Comparison of ENCODE assay signal across 21 mouse cellular contexts in genomic region chr5:23403161-23403560, GRCm38 (mm10). TPM values are rescaled to one million over a fixed set of nuclear protein-coding genes. Genes with fewer than 3 reads are reported as not detected.
DNase-seq lines count a peak whose midpoint lies in the region; ATAC-seq and TF ChIP-seq lines count a peak whose summit lies in the region.
"Had no signal": no experiment of that assay in that cellular context is flagged by ENCODE, and none has a peak within 500 bp of the region (broad histone marks: within the 10 kb centered on the region; RNA-seq: fewer than 3 reads in every experiment).

No protein-coding gene starts in this region.

- H3K4me3 ChIP-seq in limb, embryonic 15.5 days: no peak overlapping the region
- H3K4me3 ChIP-seq in limb, embryonic 10.5 days: no peak overlapping the region
- H3K4me3 ChIP-seq in midbrain, embryonic 12.5 days: no peak overlapping the region
- no peak overlapping the region for H3K4me3 ChIP-seq in midbrain, embryonic 15.5 days
- no peak overlapping the region for H3K4me3 ChIP-seq in intestine, embryonic 15.5 days (replicated peaks)
- H3K4me3 ChIP-seq in stomach, postnatal 0 days (ENCODE audit: low read depth, low read length): no peak overlapping the region
- H3K4me3 ChIP-seq: embryonic facial prominence, embryonic 15.5 days; forebrain, embryonic 10.5 days; heart, embryonic 13.5 days; neural tube, embryonic 13.5 days had no signal

- DNase-seq in limb, embryonic 10.5 days (ENCODE audit: low spot score): no peak
- DNase-seq in stomach, postnatal 0 days (ENCODE audit: low spot score): no peak
- DNase-seq in frontal cortex, postnatal 10 days (ENCODE audit: low spot score in 2 of 2): no peak
- DNase-seq: adrenal gland, postnatal 14 days; cerebellum, postnatal 14 days; heart, adult 18-20 months; heart, postnatal 36 days; kidney, adult 2 months; kidney, postnatal 14 days; lung, postnatal 10 days had no signal

- no peak for TF ChIP-seq CTCF in stomach, postnatal 0 days (IDR thresholded peaks at IDR 0.05; ENCODE audit: low read depth)

- H3K27me3 ChIP-seq in limb, embryonic 15.5 days: no peaks in the 10 kb centered on the region
- no peaks in the 10 kb centered on the region for H3K27me3 ChIP-seq in limb, embryonic 10.5 days (ENCODE audit: low read depth, poor library complexity, severe bottlenecking)
- H3K27me3 ChIP-seq in midbrain, embryonic 12.5 days: no peaks in the 10 kb centered on the region
- no peaks in the 10 kb centered on the region for H3K27me3 ChIP-seq in midbrain, embryonic 15.5 days (replicated peaks)
- no peaks in the 10 kb centered on the region for H3K27me3 ChIP-seq in intestine, embryonic 15.5 days (replicated peaks)
- H3K27me3 ChIP-seq in stomach, postnatal 0 days (ENCODE audit: control insufficient read depth, insufficient read depth, low read length): no peaks in the 10 kb centered on the region
- H3K27me3 ChIP-seq: embryonic facial prominence, embryonic 15.5 days; heart, embryonic 13.5 days; neural tube, embryonic 13.5 days had no signal

- 62% methylated on average over 11 of the region's 11 CpGs for WGBS in limb, embryonic 15.5 days
- 56% methylated on average over 11 of the region's 11 CpGs for WGBS in limb, embryonic 10.5 days
- 63% methylated on average over 11 of the region's 11 CpGs for WGBS in midbrain, embryonic 12.5 days
- WGBS in midbrain, embryonic 15.5 days: 64% methylated on average over 11 of the region's 11 CpGs
- 60% methylated on average over 11 of the region's 11 CpGs for WGBS in intestine, embryonic 15.5 days
- WGBS in stomach, postnatal 0 days: 53% methylated on average over 11 of the region's 11 CpGs

- H3K27ac ChIP-seq in limb, embryonic 15.5 days: 0 out of 2 replicates have a peak overlapping the region, but pooled peaks have one; percentile 38
- no peak overlapping the region for H3K27ac ChIP-seq in limb, embryonic 10.5 days
- 0 out of 2 replicates have a peak overlapping the region, but pooled peaks have one; percentile 10 for H3K27ac ChIP-seq in midbrain, embryonic 12.5 days (replicated peaks)
- no peak overlapping the region for H3K27ac ChIP-seq in midbrain, embryonic 15.5 days
- H3K27ac ChIP-seq in intestine, embryonic 15.5 days: no peak overlapping the region
- H3K27ac ChIP-seq in stomach, postnatal 0 days (replicated peaks): peak overlapping the region; percentile 77
- H3K27ac ChIP-seq: embryonic facial prominence, embryonic 15.5 days; forebrain, embryonic 10.5 days; heart, embryonic 13.5 days; hindbrain, embryonic 14.5 days; neural tube, embryonic 13.5 days had no signal

- H3K4me2 ChIP-seq in limb, embryonic 15.5 days: no peak overlapping the region
- H3K4me2 ChIP-seq in midbrain, embryonic 12.5 days (replicated peaks): no peak overlapping the region
- no peak overlapping the region for H3K4me2 ChIP-seq in midbrain, embryonic 15.5 days
- no peak overlapping the region for H3K4me2 ChIP-seq in intestine, embryonic 15.5 days (replicated peaks)
- H3K4me2 ChIP-seq in stomach, postnatal 0 days (replicated peaks; ENCODE audit: low read depth): no peak overlapping the region; the same call in 1 of the 2 replicates
- H3K4me2 ChIP-seq: embryonic facial prominence, embryonic 15.5 days; heart, embryonic 13.5 days; hindbrain, embryonic 14.5 days; liver, embryonic 11.5 days; midbrain, embryonic 11.5 days; neural tube, embryonic 13.5 days had no signal

- no peak overlapping the region for H3K9ac ChIP-seq in limb, embryonic 15.5 days
- no peak overlapping the region for H3K9ac ChIP-seq in midbrain, embryonic 12.5 days (replicated peaks)
- no peak overlapping the region for H3K9ac ChIP-seq in midbrain, embryonic 15.5 days
- no peak overlapping the region for H3K9ac ChIP-seq in intestine, embryonic 15.5 days
- no peak overlapping the region for H3K9ac ChIP-seq in stomach, postnatal 0 days (ENCODE audit: low read length)
- H3K9ac ChIP-seq: embryonic facial prominence, embryonic 15.5 days; heart, embryonic 13.5 days; hindbrain, embryonic 14.5 days; neural tube, embryonic 13.5 days had no signal

- peaks cover 30% of the 10 kb centered on the region for H3K36me3 ChIP-seq in limb, embryonic 15.5 days
- peaks cover 56% of the 10 kb centered on the region for H3K36me3 ChIP-seq in limb, embryonic 10.5 days
- peaks cover 25% of the 10 kb centered on the region for H3K36me3 ChIP-seq in midbrain, embryonic 12.5 days
- no peaks in the 10 kb centered on the region for H3K36me3 ChIP-seq in midbrain, embryonic 15.5 days (replicated peaks)
- H3K36me3 ChIP-seq in intestine, embryonic 15.5 days: peaks cover 18% of the 10 kb centered on the region; the same call in 1 of the 2 replicates
- H3K36me3 ChIP-seq in stomach, postnatal 0 days (ENCODE audit: control insufficient read depth, insufficient read depth, low read length): no peaks in the 10 kb centered on the region

- ATAC-seq in limb, embryonic 15.5 days (ENCODE audit: insufficient number of reproducible peaks, low FRiP score, low TSS enrichment, low read depth): no peak
- no peak for ATAC-seq in midbrain, embryonic 12.5 days (ENCODE audit: low FRiP score, low read depth)
- no peak for ATAC-seq in midbrain, embryonic 15.5 days (replicated peaks)
- peak; percentile 57; the same call in 1 of the 2 replicates for ATAC-seq in intestine, embryonic 15.5 days
- peak; percentile 58; the same call in 1 of the 2 replicates for ATAC-seq in stomach, postnatal 0 days (ENCODE audit: low FRiP score, low TSS enrichment)

- peaks cover 6% of the 10 kb centered on the region for H3K4me1 ChIP-seq in limb, embryonic 15.5 days
- no peaks in the 10 kb centered on the region for H3K4me1 ChIP-seq in limb, embryonic 10.5 days
- H3K4me1 ChIP-seq in midbrain, embryonic 12.5 days: 0 out of 2 replicates have a peak, but pooled peaks cover 1% of the 10 kb centered on the region
- H3K4me1 ChIP-seq in midbrain, embryonic 15.5 days: peaks cover 4% of the 10 kb centered on the region; the same call in 1 of the 2 replicates
- 0 out of 2 replicates have a peak, but pooled peaks cover 2% of the 10 kb centered on the region for H3K4me1 ChIP-seq in intestine, embryonic 15.5 days (replicated peaks)
- no peaks in the 10 kb centered on the region for H3K4me1 ChIP-seq in stomach, postnatal 0 days (replicated peaks; ENCODE audit: control insufficient read depth, insufficient read depth)
- H3K4me1 ChIP-seq: embryonic facial prominence, embryonic 15.5 days had no signal

- TF ChIP-seq EP300 in stomach, postnatal 0 days (optimal IDR thresholded peaks at IDR 0.05): no peak

- no peaks in the 10 kb centered on the region for H3K9me3 ChIP-seq in limb, embryonic 15.5 days
- no peaks in the 10 kb centered on the region for H3K9me3 ChIP-seq in limb, embryonic 10.5 days (replicated peaks)
- H3K9me3 ChIP-seq in midbrain, embryonic 12.5 days: no peaks in the 10 kb centered on the region
- H3K9me3 ChIP-seq in midbrain, embryonic 15.5 days: no peaks in the 10 kb centered on the region
- H3K9me3 ChIP-seq in intestine, embryonic 15.5 days: no peaks in the 10 kb centered on the region
- no peaks in the 10 kb centered on the region for H3K9me3 ChIP-seq in stomach, postnatal 0 days (ENCODE audit: control insufficient read depth, low read length)
- H3K9me3 ChIP-seq: embryonic facial prominence, embryonic 15.5 days; forebrain, embryonic 10.5 days; heart, embryonic 13.5 days; neural tube, embryonic 13.5 days had no signal

RNA-seq across cellular contexts. Expression of gene Kmt2e, which starts 31.1 kb away (rescaled TPM):
- polyA plus RNA-seq in limb, embryonic 15.5 days (2015; fragmentation: Nextera tagmentation; extraction: Ambion mirVana): 105 and 109 TPM in 2 replicates
- polyA plus RNA-seq in limb, embryonic 10.5 days (2016; fragmentation: Nextera tagmentation; extraction: Ambion mirVana): 70.0 and 95.4 TPM in 2 replicates
- 143 and 144 TPM in 2 replicates for polyA plus RNA-seq in midbrain, embryonic 12.5 days (2016; fragmentation: Nextera tagmentation; extraction: Ambion mirVana)
- polyA plus RNA-seq in midbrain, embryonic 15.5 days (2015; fragmentation: Nextera tagmentation; extraction: Ambion mirVana): 181 and 182 TPM in 2 replicates
- 77.2 and 86.4 TPM in 2 replicates for polyA plus RNA-seq in intestine, embryonic 15.5 days (2015; fragmentation: Nextera tagmentation; extraction: Ambion mirVana)
- 51.9 and 54.8 TPM in 2 replicates for polyA plus RNA-seq in stomach, postnatal 0 days (2015; fragmentation: Nextera tagmentation; extraction: Ambion mirVana)

Comparison
In these comparisons a context has a peak if more than half of its experiments do, and no peak if none do; other contexts are left out.
1. H3K27ac ChIP-seq: peak in limb, embryonic 15.5 days (single experiment), midbrain, embryonic 12.5 days (single experiment) and stomach, postnatal 0 days (single experiment); none in limb, embryonic 10.5 days (single experiment), midbrain, embryonic 15.5 days (single experiment) and intestine, embryonic 15.5 days (single experiment).
2. ATAC-seq: peak in intestine, embryonic 15.5 days (single experiment) and stomach, postnatal 0 days (single experiment); none in limb, embryonic 15.5 days (single experiment), midbrain, embryonic 12.5 days (single experiment) and midbrain, embryonic 15.5 days (single experiment).